Mouse (Mus musculus) hindbrain, embryonic 11.5 days (tissue): ENCODE results near the gene Arid5b. TPM values are rescaled to one million over a fixed set of nuclear protein-coding genes. Genes with fewer than 3 reads are reported as not detected.

Experiments
- ATAC-seq: fragments of 200-750 bp; cut with Nextera tagmentation; 2 replicates; pipeline ENCODE4 v1.8.0; 2017; ENCODE audit warnings: mild to moderate bottlenecking, moderate TSS enrichment, moderate library complexity; ENCODE audit not compliant: low FRiP score
- DNase-seq: peaks from one replicate; pipeline ENCODE4 v3.0.0-alpha.2; 2015; ENCODE audit warnings: low spot score
- H3K27ac ChIP-seq: fragments of 300-500 bp; sonication (generic); 2 replicates; pipeline ENCODE4 v1.5.1; 2014; ENCODE audit warnings: mild to moderate bottlenecking, low read depth, low read length
- H3K27me3 ChIP-seq: fragments of 300-500 bp; sonication (generic); 2 replicates; pipeline ENCODE4 v1.6.1; 2014; ENCODE audit warnings: mild to moderate bottlenecking, low read length, moderate library complexity, mixed read lengths; ENCODE audit not compliant: control insufficient read depth, insufficient read depth
- H3K36me3 ChIP-seq: fragments of 300-500 bp; sonication (generic); 2 replicates; pipeline ENCODE4 v1.6.1; 2014; ENCODE audit warnings: mild to moderate bottlenecking, low read length, moderate library complexity, mixed read lengths; ENCODE audit not compliant: control insufficient read depth, insufficient read depth
- H3K4me1 ChIP-seq: fragments of 300-500 bp; sonication (generic); replicated peaks from 2 replicates; pipeline ENCODE4 v1.6.1; 2014; ENCODE audit warnings: low read length, mixed read lengths; ENCODE audit not compliant: control insufficient read depth, insufficient read depth
- H3K4me2 ChIP-seq: fragments of 300-500 bp; sonication (generic); replicated peaks from 2 replicates; pipeline ENCODE4 v1.6.1; 2014; ENCODE audit warnings: mild to moderate bottlenecking, low read depth, low read length
- H3K4me3 ChIP-seq: fragments of 300-500 bp; sonication (generic); 2 replicates; pipeline ENCODE4 v1.5.1; 2014; ENCODE audit warnings: low read depth, low read length
- H3K9ac ChIP-seq: fragments of 300-500 bp; sonication (generic); 2 replicates; pipeline ENCODE4 v1.6.1; 2014; ENCODE audit warnings: low read depth, low read length
- H3K9me3 ChIP-seq: fragments of 300-500 bp; sonication (generic); 2 replicates; pipeline ENCODE4 v1.6.1; 2016; ENCODE audit warnings: low read length; ENCODE audit not compliant: control insufficient read depth
- WGBS: fragments of 180-500 bp; shearing (Covaris S2); extraction: QIAGEN DNeasy Blood & Tissue Kit; methylation state at CpG from one replicate; pipeline ENCODE4 v1.1.7; 2014; 5-methylcytosine and 5-hydroxymethylcytosine counted together
- polyA plus RNA-seq: library from polyadenylated mRNA; unstranded; fragments of >200 nt; fragmentation: Nextera tagmentation; extraction: Ambion mirVana; gene quantifications from 2 replicates; pipeline ENCODE4 v1.2.1, GENCODE M21; 2014

Arid5b gene
- polyA plus RNA-seq, 1 experiment from 2014 or later = 23.3 TPM

DNA sequence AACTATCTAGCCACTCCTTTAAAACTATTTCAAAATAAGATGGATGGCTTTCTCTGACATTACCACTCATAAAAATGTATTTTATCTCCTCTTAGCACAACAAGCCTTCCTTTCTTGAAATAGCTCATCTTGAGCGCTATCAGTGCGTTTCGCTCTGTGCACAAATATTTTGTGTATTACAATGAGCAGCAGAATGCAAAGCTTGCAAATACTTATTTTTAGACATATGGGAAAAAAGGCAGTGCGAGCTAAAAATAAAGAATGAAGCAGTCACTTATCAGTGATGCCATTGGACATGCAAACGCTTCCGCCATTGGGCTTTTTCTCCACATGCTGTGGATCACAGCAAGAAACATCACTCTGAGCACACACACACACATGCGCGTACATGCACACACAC lies 110.4 kb downstream of the Arid5b start:
- WGBS = 95% methylated on average over 8 of the region's 8 CpGs
- Histone ChIP-seq H3K4me1 (no peaks in the 10 kb centered on the region), H3K9ac (no peak overlapping the region), H3K36me3 (no peaks in the 10 kb centered on the region), H3K27me3 (no peaks in the 10 kb centered on the region), H3K27ac (no peak overlapping the region), H3K4me2 (no peak overlapping the region), H3K4me3 (no peak overlapping the region), H3K9me3 (no peaks in the 10 kb centered on the region)
- DNase-seq (no peak), ATAC-seq (no peak)

DNA sequence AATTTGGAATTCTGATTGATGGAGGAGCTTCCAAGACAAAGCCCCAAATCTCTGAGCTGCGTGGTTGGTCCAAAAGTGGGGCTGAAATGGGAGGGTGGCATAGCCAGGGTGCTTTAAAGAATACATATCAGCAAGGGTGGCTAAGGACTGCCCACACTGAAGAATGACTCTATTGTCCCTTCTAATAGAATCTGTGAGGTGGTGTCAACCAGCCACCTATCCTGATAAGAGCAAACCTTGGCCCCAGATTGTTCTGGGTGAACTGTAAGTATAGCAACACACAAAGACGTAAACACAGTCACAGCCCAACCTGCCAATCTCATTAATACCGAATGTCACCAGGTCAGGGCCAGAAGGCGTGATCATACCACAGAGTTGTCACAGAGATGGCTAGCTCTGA lies 111.4 kb downstream of the Arid5b start:
- H3K36me3 ChIP-seq = no peaks in the 10 kb centered on the region
- peak; percentile 38; the same call in 1 of the 2 replicates for ATAC-seq
- no peak overlapping the region for H3K4me2 ChIP-seq
- peak; percentile 18 for DNase-seq
- no peaks in the 10 kb centered on the region for H3K9me3 ChIP-seq
- H3K27me3 ChIP-seq = no peaks in the 10 kb centered on the region
- no peak overlapping the region for H3K4me3 ChIP-seq
- 65% methylated on average over 4 of the region's 4 CpGs for WGBS
- no peaks in the 10 kb centered on the region for H3K4me1 ChIP-seq
- peak overlapping the region; percentile 30; the same call in 1 of the 2 replicates for H3K27ac ChIP-seq
- no peak overlapping the region for H3K9ac ChIP-seq

DNA sequence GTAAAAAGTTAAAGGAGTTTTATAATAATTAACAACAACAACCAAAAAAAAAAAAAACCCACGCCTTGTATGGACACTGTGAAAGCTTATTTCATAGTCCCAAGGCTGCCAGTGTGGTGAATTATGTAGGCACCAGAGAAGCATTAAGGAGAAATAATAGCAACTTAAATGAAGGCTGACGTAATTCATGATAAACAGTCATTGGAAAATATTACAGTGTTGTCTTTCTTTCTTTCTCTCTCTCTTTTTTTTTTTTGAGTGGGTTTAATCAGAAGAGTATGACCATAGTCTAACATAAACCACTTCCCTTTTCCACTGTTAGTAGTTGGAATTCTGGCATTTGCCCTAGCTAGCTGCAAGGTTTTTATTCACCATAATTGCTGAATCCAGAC lies 111.8 kb downstream of the Arid5b start:
- no peaks in the 10 kb centered on the region for H3K27me3 ChIP-seq
- WGBS = 87% methylated on average over 2 of the region's 2 CpGs
- no peak overlapping the region for H3K9ac ChIP-seq
- no peak overlapping the region for H3K4me2 ChIP-seq
- no peak for DNase-seq
- no peak for ATAC-seq
- peak overlapping the region; percentile 30; the same call in 1 of the 2 replicates for H3K27ac ChIP-seq
- no peaks in the 10 kb centered on the region for H3K36me3 ChIP-seq
- no peaks in the 10 kb centered on the region for H3K9me3 ChIP-seq
- no peaks in the 10 kb centered on the region for H3K4me1 ChIP-seq
- no peak overlapping the region for H3K4me3 ChIP-seq

DNA sequence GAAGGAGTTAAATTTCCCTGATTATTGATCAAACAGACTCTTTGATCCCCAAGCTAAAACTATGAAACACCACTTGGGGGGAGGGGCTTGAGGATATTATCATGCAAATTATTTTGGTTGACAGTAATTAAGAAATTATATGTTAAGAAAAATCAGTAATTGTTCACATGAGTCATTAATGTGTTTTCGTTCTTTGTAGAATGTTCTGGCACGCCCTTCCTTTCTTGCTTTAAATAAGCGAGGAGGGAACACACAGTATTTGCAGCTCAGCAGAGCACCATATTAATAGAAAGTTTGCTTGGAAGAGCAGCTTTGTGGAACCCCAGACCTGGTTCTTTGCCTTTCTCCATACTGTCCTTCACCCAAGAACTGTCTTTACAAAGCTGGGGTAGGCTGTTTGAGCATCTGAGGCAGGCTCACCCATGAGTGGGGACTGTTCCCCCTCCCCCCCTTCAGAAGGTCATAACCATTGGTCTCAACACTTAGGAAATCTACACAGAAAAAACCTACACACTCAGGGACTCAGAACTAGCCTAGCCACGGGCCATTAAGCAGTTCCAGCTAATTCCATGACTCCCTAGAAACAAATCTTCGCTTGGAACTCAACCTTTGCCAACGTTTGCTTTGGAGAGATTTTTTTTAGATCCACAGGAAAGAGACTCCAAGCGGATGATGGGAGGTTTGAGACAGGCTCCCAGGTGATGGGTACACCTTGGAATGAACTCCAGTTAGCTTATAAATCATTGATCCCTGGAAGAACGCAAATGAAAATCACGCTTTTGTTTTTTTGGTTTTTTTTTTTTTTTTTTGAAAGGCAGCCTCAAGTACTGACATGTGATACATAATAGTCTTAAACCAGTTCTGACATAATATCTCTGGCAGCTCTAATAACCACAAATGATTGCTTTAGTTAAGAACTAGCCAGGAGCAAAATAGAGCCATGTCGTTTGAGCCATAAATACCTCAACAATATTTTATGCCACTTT lies 112.5 kb downstream of the Arid5b start:
- Histone ChIP-seq H3K4me3 (no peak overlapping the region), H3K36me3 (no peaks in the 10 kb centered on the region), H3K27me3 (no peaks in the 10 kb centered on the region), H3K9ac (no peak overlapping the region), H3K4me1 (no peaks in the 10 kb centered on the region), H3K27ac (0 out of 2 replicates have a peak overlapping the region, but pooled peaks have one; percentile 4), H3K9me3 (no peaks in the 10 kb centered on the region), H3K4me2 (no peak overlapping the region)
- DNase-seq = no peak
- WGBS = 69% methylated on average over 10 of the region's 10 CpGs
- ATAC-seq = peak; percentile 10; the same call in 1 of the 2 replicates

DNA sequence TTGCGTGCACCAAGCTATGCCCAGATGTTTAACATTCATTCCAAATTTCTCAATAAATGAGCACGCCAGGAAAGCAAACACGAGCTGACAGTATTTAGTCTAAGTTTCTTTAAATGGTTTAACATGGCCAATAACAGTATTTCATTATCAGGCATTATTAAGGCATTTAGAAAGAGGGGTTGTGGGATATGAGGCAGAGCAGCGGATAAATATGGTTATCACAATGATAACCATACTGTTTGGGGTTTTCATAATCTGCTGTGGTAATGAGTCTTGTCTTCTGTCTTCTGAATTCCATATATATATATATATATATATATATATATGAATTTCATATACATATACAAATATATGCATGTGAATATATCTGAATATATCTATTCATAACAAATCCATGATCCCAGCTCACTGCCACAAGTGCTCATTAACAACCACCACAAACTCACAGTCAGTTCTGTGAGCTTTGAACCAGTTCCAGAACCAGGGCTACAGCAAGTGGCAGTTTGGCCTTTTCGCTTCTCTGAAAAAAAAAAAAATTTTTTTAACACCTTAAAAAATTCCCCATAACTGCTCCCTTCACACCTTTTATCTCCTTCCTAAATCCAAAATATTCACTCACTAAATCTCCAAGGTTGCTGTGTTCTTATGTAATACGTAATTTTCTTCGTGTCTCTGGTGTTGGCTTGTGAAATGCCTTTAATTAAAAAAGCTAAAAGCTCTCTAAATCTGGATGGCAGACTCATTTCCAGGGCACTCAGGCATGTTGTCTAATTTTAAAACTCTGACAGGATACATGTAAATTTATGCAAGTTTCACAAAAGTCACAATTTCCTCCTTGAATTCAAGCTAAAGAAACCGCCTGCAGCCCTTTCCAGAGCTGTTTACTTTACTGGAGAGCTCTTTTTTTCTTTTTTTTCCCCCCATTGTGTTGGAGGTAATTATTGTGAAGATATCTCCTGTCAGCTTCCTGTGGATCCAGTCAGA lies 113.5 kb downstream of the Arid5b start:
- Histone ChIP-seq H3K27me3 (no peaks in the 10 kb centered on the region), H3K4me2 (no peak overlapping the region), H3K4me3 (no peak overlapping the region), H3K9me3 (no peaks in the 10 kb centered on the region), H3K4me1 (no peaks in the 10 kb centered on the region), H3K9ac (no peak overlapping the region), H3K36me3 (no peaks in the 10 kb centered on the region), H3K27ac (no peak overlapping the region)
- DNase-seq = no peak
- no peak for ATAC-seq
- whole genome bisulfite sequencing = 81% methylated on average over 8 of the region's 8 CpGs

DNA sequence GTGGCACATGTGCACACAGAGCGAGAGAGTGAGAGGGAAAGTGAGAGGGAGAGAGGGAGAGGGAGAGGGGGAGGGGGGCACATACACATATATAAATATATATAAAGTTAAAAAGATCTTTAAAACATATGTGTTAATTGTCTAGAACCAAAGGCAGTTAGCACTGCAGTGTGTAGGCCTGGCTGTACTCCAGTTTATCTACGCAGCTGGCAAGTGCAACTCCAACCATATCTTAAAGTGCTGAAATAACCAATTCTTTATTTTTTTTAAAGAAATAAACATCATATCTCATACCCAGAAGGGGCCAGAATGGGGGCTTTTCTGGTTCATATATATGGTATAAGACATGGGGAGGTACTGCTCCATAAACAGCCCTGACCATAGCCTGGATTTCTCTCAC lies 114.4 kb downstream of the Arid5b start:
- Histone ChIP-seq H3K27me3 (no peaks in the 10 kb centered on the region), H3K36me3 (no peaks in the 10 kb centered on the region), H3K4me2 (no peak overlapping the region), H3K4me1 (no peaks in the 10 kb centered on the region), H3K9ac (no peak overlapping the region), H3K9me3 (no peaks in the 10 kb centered on the region), H3K4me3 (no peak overlapping the region), H3K27ac (no peak overlapping the region)
- ATAC-seq (no peak), DNase-seq (no peak)
- WGBS = 96% methylated on average over 2 of the region's 2 CpGs

DNA sequence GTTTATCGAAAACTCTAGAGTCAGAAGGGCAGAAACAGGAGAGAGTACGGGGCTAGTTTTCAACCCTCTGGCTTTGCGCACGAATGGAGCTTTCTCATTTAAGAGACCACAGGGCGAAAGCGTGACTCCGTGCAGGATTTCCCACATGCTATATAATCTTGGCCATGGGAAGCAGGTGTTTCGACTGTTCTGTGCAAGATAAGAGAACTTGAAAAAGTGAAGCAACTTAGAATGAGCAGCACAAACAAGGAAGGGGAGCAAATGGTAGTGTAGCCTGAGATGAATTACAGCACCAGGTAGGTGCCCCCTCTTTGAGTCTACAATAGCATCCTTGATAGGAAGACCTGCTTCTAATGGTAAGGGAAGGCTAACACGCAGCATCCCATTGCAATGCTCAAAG lies 118.8 kb downstream of the Arid5b start:
- no peak overlapping the region for H3K4me2 ChIP-seq
- H3K9ac ChIP-seq = no peak overlapping the region
- H3K9me3 ChIP-seq = no peaks in the 10 kb centered on the region
- H3K27me3 ChIP-seq = no peaks in the 10 kb centered on the region
- no peak overlapping the region for H3K27ac ChIP-seq
- DNase-seq (no peak), ATAC-seq (no peak)
- H3K4me1 ChIP-seq = no peaks in the 10 kb centered on the region
- H3K36me3 ChIP-seq = no peaks in the 10 kb centered on the region
- no peak overlapping the region for H3K4me3 ChIP-seq
- 94% methylated on average over 9 of the region's 9 CpGs for WGBS

DNA sequence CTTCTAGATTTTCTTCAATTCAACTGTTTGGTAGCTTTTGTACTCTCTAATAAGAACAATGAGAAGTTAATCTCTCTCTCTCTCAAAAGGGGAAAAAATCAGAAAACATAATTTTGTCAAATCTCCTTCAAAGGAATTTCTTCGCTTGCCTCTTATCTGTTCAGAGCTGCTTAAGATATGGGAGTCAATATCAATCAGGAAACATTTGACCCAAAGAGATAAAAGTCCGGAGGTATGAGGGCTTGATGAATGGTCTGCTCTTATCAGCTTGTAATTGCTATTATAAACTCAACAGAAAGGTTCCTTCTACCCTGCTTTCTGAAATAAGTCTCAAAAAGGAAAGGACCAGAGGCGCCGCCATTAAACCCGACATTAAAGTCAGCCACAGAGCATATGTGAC lies 120.0 kb downstream of the Arid5b start:
- DNase-seq = no peak
- no peak overlapping the region for H3K4me2 ChIP-seq
- WGBS = 93% methylated on average over 5 of the region's 5 CpGs
- H3K27me3 ChIP-seq = no peaks in the 10 kb centered on the region
- ATAC-seq = no peak
- H3K4me1 ChIP-seq = no peaks in the 10 kb centered on the region
- no peak overlapping the region for H3K4me3 ChIP-seq
- H3K36me3 ChIP-seq = no peaks in the 10 kb centered on the region
- H3K9me3 ChIP-seq = no peaks in the 10 kb centered on the region
- no peak overlapping the region for H3K27ac ChIP-seq
- H3K9ac ChIP-seq = no peak overlapping the region
